Mouse (Mus musculus) E14TG2a.4 (cell line): Measurements from ENCODE around the gene Mcoln2.

ENCODE experiments used
- H3K27me3 ChIP-seq: 2 replicates; pipeline ENCODE4 v1.6.1; 2014; ENCODE audit warnings: low read length, control low read depth; ENCODE audit not compliant: insufficient read depth
- H3K36me3 ChIP-seq: 2 replicates; pipeline ENCODE4 v1.6.1; 2014; ENCODE audit warnings: low read length, control low read depth; ENCODE audit not compliant: insufficient read depth
- H3K4me1 ChIP-seq: replicated peaks from 2 replicates; pipeline ENCODE4 v1.6.1; 2014; ENCODE audit warnings: low read depth, low read length, control low read depth
- H3K4me3 ChIP-seq: replicated peaks from 2 replicates; pipeline ENCODE4 v1.5.1; 2014; ENCODE audit warnings: mild to moderate bottlenecking, low read length
- H3K9me3 ChIP-seq: 2 replicates; pipeline ENCODE4 v1.6.1; 2014; ENCODE audit warnings: low read length, control low read depth
- CTCF ChIP-seq: conservative IDR thresholded peaks from 2 replicates; pipeline ENCODE4 v1.5.1; 2014; ENCODE audit warnings: low read length
- NANOG ChIP-seq: IDR thresholded peaks from 2 replicates; pipeline ENCODE4 v1.6.1; 2014; ENCODE audit warnings: borderline replicate concordance, low read length, mixed read lengths
- POU5F1 ChIP-seq: IDR thresholded peaks from 2 replicates; pipeline ENCODE4 v1.6.1; 2014; ENCODE audit warnings: low read length, borderline replicate concordance

The Mcoln2 gene

GRCm38 (mm10) chr3:146134834-146135233, 14.8 kb upstream of the Mcoln2 start:
- H3K4me1 ChIP-seq = no peaks in the 10 kb centered on the region
- TF ChIP-seq NANOG (no peak), POU5F1 (no peak), CTCF (no peak)
- no peak overlapping the region for H3K4me3 ChIP-seq
- no peaks in the 10 kb centered on the region for H3K36me3 ChIP-seq
- peaks cover 8% of the 10 kb centered on the region for H3K27me3 ChIP-seq
- H3K9me3 ChIP-seq = peaks cover 12% of the 10 kb centered on the region

- H3K36me3 ChIP-seq = no peaks in the 10 kb centered on the region
- TF ChIP-seq POU5F1 (no peak), NANOG (no peak), CTCF (no peak)
- H3K4me1 ChIP-seq = no peaks in the 10 kb centered on the region
Measured at GRCm38 (mm10) chr3:146135417-146135816, 14.2 kb upstream of the Mcoln2 start.

GRCm38 (mm10) chr3:146136422-146136821, 13.2 kb upstream of the Mcoln2 start:
- H3K36me3 ChIP-seq = no peaks in the 10 kb centered on the region
- H3K4me1 ChIP-seq = no peaks in the 10 kb centered on the region
- TF ChIP-seq POU5F1 = no peak
- TF ChIP-seq NANOG = no peak
- no peak for TF ChIP-seq CTCF
- peaks cover 12% of the 10 kb centered on the region for H3K9me3 ChIP-seq
- H3K4me3 ChIP-seq = no peak overlapping the region
- H3K27me3 ChIP-seq = peaks cover 11% of the 10 kb centered on the region

More at GRCm38 (mm10) chr3:146135417-146135816, 14.2 kb upstream of the Mcoln2 start:
- Histone ChIP-seq H3K9me3 (peaks cover 12% of the 10 kb centered on the region), H3K4me3 (no peak overlapping the region), H3K27me3 (peaks cover 11% of the 10 kb centered on the region)

GRCm38 (mm10) chr3:146140276-146140675, 9.4 kb upstream of the Mcoln2 start:
- H3K4me1 ChIP-seq = no peaks in the 10 kb centered on the region
- TF ChIP-seq CTCF (no peak), POU5F1 (no peak)
- H3K27me3 ChIP-seq = peaks cover 23% of the 10 kb centered on the region
- no peak overlapping the region for H3K4me3 ChIP-seq
- peaks cover 12% of the 10 kb centered on the region for H3K9me3 ChIP-seq
- H3K36me3 ChIP-seq = no peaks in the 10 kb centered on the region

- TF ChIP-seq NANOG (no peak), POU5F1 (no peak), CTCF (no peak)
- H3K4me3 ChIP-seq = no peak overlapping the region
- H3K9me3 ChIP-seq = no peaks in the 10 kb centered on the region
Measured at GRCm38 (mm10) chr3:146142523-146142922, 7.1 kb upstream of the Mcoln2 start.

GRCm38 (mm10) chr3:146145501-146145900, 4.1 kb upstream of the Mcoln2 start:
- Histone ChIP-seq H3K27me3 (peaks cover 35% of the 10 kb centered on the region), H3K4me1 (peaks cover 14% of the 10 kb centered on the region), H3K9me3 (no peaks in the 10 kb centered on the region), H3K36me3 (no peaks in the 10 kb centered on the region), H3K4me3 (no peak overlapping the region)
- no peak for TF ChIP-seq NANOG
- TF ChIP-seq CTCF = no peak
- no peak for TF ChIP-seq POU5F1

More at GRCm38 (mm10) chr3:146142523-146142922, 7.1 kb upstream of the Mcoln2 start:
- Histone ChIP-seq H3K4me1 (no peaks in the 10 kb centered on the region), H3K36me3 (no peaks in the 10 kb centered on the region), H3K27me3 (peaks cover 23% of the 10 kb centered on the region)

DNA sequence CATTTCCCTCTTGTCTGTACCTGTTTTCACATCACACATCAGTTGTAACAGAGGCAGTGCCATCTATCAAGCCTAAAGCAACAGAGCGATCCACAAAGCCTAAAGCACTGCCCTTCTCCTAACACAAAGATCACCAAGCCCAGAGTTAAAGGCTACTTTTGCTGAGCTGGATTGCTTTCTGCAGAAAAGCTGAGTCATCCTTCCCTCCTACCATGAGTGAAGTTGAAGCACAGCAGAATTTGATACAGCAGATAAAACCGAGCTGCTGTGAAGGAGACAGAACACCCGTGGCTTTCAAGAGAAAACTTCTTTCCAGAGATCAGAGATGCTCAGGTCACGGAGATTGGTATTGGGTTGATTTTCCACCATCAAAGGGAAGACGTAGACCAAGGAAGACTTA, 3.5 kb upstream of the Mcoln2 start:
- H3K4me1 ChIP-seq = peaks cover 17% of the 10 kb centered on the region
- no peaks in the 10 kb centered on the region for H3K9me3 ChIP-seq
- no peaks in the 10 kb centered on the region for H3K36me3 ChIP-seq
- TF ChIP-seq NANOG = no peak
- TF ChIP-seq CTCF = no peak
- TF ChIP-seq POU5F1 = no peak
- peaks cover 41% of the 10 kb centered on the region for H3K27me3 ChIP-seq
- no peak overlapping the region for H3K4me3 ChIP-seq

DNA sequence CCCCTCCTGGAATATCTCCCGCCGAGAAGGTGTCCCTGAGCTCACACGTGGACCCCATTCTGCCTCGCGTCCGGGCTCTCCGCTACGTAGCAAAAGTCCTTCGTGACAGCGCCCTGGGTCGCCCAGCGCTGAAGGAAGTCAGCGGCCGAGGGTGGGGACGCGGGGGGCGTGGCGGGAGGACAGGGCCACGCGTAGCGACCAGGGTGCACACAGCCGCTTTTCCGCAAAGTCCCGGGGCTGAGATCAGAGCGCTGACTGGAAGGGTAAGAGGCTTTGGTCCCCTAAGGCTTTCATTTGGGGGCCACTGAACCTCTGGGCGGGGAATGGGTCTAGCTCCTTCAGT, 396 bp downstream of the Mcoln2 start:
- Histone ChIP-seq H3K4me1 (peaks cover 17% of the 10 kb centered on the region), H3K36me3 (no peaks in the 10 kb centered on the region), H3K4me3 (peak overlapping the region; percentile 66), H3K27me3 (peaks cover 42% of the 10 kb centered on the region), H3K9me3 (no peaks in the 10 kb centered on the region)
- TF ChIP-seq CTCF (no peak), POU5F1 (no peak), NANOG (no peak)

GRCm38 (mm10) chr3:146150560-146150959, 927 bp downstream of the Mcoln2 start:
- no peaks in the 10 kb centered on the region for H3K9me3 ChIP-seq
- H3K4me3 ChIP-seq = no peak overlapping the region
- no peak for TF ChIP-seq CTCF
- TF ChIP-seq NANOG = no peak
- no peak for TF ChIP-seq POU5F1
- peaks cover 17% of the 10 kb centered on the region for H3K4me1 ChIP-seq
- H3K36me3 ChIP-seq = no peaks in the 10 kb centered on the region
- H3K27me3 ChIP-seq = peaks cover 42% of the 10 kb centered on the region
